Mouse (Mus musculus) brain, adult 2 months (tissue): ENCODE data around the gene Zfp683.

Experiments
- DNase-seq: peaks from one replicate; pipeline ENCODE4 v3.0.0; 2011; ENCODE audit warnings: low read depth, low spot score

Gene Zfp683

GRCm38 (mm10) chr4:134053538-134053937, at the start of gene Zfp683:
Zfp683 (plus strand) TSS chr4:134053838.
- DNase-seq, result no peak

DNA sequence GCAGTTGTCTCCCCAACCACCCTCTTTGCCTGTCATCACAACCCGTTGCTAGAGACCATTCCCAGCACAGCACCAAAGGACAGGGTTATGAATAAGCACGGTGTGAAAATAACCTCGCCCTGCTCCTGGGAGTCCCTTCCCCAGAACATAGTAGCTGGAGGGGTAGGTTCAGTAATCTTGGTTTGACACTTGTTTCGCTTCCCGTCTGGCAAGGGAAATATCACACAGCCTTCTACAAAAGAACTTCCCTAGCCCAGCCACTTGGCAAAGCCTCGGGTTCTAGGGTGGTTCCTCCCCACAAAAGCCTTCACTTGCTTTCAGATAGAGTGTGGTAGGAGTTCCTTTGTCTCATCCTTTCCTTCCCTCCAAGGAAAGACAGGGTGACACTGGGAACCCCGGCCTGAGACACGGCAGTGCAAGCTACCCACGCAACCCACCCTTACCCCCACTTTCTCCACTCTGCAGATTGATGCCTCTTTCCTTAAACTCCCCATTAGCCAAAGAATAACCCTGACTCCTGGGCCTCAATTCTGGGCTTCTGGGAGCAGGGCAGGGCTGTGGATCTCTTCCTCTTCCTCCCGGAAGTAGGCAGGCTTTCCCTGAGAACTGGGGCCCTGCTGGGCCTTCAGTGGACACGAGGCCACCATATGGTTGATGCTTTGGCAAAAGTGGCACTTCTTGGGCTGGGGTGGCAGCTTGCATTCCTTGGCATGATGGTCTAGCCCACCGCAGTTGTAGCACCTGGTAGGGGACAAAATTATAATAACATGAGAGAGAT, 47.9 kb upstream of the Zfp683 start:
- peak; percentile 21 for DNase-seq

DNA sequence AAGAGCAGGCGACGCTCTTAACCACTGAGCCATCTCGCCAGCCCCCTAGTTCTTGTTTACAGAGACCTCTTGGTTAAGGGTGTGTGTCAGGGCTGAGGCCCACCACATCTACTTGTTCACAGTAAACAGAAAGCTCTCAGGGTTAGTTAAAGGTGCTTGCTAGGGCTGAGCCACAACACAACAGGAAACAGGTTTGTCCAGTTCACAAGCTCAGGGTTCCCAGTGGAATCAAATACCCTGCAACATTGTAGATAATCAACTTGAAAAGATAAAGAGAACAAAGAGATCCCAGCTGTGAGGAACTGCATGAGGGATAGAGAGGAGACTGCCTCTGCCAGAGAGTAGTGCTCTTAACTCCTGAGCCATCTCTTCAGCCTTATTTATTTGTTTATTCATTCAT, 46.8 kb upstream of the Zfp683 start:
- DNase-seq, result no peak

DNA sequence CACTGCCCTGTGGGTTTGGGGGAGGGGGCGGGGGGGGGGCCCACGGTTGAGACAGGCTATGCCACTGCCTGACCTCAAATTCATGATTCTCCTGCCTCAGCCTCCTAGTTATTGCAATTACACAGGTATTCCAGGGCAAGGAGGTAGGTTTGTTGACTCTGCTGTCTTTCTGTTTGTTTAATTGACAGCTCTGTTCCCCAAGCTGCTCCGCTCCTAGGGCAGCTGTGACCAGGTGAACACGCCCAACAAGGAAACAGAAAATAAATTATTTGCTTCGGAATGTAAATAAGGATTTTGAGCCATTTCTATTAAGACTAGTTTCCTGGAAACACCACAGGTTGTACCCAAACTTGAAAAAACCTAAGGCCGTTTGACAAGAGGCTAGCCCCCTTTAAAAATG, 43.9 kb upstream of the Zfp683 start:
- DNase-seq, result no peak

DNA sequence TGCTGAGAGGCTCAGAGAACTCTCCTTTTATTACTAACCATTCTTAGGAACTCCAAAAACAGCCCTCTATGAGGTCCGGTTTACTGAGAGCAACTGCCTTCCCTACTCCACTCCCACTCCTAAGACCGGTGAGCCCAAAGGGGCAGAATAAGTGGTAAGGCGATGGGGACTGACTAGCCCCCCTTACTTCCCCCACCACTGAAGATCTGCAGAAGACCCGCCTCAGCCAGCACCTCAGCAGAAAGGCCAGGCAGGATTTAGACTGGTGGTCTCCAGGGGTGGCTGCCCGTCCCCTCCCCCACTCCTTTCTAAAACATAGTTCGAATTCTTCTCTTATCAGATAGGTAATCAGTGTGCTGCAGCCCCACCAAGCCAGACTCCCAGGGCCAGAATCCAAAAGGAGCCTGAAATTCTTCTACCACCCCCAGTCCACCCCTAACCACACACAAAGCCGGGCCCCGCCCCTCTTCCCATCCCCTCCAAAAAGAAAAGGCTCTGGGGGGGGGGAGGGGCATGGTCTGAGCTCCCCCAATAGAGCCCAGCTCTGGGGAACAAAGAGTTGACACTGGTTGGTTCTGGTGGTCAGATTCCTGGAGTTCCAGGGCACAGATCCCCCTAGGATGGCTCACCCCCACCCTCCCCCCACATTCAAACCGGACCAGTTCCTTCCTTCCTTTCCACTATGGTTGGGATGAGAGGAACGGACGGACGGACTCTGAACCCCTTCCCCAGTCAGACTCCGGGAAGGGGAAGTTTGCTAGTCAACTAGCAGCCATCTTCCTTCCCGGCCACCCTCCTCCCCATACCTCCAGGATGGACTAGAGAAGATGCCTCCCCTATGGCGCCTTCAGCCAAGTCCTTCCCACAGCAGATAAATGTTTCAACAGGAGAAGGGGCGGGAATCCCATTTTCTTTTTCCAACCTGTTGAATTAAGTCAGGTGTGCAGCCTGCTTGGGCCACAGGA, 41.9 kb upstream of the Zfp683 start:
- no peak for DNase-seq

DNA sequence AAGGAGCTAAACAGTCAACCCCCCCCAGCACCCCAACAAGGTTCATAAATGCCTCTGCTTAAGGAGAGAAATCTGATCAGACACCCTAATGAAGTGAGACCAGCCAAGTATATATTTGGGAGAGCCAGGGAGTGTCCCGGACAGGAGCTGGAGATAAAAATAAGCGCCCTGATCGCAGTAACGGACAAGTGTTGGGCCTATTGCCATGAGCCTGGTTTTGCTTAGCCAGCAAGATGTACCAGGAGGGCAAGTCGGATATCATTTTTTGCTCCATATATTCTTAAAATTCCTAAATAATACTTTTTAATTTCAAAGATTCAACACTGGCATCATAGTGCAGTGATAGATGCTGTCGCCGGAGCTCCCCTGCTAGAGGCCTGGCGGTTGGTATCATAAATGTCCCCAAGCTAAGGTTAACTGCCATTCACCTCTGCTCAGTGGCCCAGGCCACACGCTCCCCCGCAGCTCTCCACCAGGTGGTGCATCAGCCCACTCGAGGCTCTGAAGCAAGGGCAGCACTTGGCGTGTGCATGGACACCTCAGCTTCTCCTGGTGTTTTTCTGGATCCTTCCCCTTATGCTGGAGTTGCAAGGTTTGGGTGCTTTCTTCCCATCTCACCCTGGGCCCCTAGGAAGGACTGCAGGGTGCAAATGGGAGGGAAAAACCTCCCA, 40.6 kb upstream of the Zfp683 start:
- DNase-seq, result no peak

- no peak for DNase-seq
These were observed 37.4 kb upstream of the Zfp683 start for GRCm38 (mm10) chr4:134016208-134016607.

DNA sequence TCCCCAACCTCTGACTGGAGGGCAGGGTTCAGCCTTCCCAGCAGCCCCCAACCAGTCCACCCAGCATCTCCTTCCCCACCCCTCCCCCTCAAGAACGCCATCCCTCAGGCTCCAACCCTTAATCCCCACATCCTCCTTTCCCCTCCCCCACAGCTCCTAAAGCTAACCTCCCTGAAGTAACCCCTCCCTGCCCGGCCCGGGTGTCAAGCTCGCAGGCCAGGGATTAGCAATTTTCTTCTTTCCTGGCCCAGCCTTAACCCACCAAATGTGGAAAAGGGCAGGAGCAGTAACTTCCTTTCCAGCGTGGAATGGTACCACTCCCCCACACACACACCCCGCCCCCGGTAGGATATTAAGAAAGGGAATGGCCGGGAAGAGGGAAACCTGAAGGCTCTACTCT, 36.9 kb upstream of the Zfp683 start:
- no peak for DNase-seq

- no peak for DNase-seq
These were observed 36.3 kb upstream of the Zfp683 start for GRCm38 (mm10) chr4:134017201-134017865.

DNA sequence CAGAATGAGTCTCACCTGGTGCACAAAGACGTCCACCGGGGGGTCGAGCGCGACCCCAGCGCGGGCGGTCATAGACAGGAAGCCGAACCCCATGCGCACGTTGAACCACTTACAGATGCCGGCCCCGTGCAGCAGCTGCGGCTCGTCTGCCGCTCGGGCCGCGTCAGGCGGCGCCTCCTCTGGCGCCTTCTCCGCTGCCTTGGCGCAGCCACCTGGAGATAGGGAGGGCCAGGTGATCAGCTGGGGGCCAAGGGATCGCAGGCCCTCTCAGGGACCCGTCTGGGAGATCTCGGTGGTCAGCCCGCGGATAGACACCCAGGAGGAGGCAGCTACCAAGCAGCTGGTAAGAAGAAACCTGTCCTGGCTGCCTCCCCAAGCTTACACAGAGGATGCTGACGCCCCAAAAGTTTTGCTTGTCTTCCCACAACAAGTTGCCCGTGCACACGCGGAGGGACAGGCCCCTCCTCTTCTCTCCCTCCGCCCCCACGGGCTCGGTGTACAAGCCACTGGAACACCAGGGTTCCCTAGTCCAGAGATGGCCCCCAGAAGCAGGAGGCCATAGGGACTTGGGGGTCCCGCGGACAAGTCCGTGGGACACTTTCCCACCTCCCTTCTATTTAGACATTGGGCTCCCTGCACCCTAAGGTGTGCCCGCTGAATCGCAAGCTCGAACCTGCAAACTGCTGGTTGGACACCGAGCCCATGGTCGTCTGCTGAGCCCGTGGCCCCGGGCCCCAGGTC, 35.4 kb upstream of the Zfp683 start:
- no peak for DNase-seq

- no peak for DNase-seq
These were observed 34.9 kb upstream of the Zfp683 start, which contains the start of gene Lin28a for GRCm38 (mm10) chr4:134018779-134019145. Lin28a (minus strand) TSS chr4:134018841.

GRCm38 (mm10) chr4:134019210-134019609, 34.4 kb upstream of the Zfp683 start:
- DNase-seq, result no peak

DNA sequence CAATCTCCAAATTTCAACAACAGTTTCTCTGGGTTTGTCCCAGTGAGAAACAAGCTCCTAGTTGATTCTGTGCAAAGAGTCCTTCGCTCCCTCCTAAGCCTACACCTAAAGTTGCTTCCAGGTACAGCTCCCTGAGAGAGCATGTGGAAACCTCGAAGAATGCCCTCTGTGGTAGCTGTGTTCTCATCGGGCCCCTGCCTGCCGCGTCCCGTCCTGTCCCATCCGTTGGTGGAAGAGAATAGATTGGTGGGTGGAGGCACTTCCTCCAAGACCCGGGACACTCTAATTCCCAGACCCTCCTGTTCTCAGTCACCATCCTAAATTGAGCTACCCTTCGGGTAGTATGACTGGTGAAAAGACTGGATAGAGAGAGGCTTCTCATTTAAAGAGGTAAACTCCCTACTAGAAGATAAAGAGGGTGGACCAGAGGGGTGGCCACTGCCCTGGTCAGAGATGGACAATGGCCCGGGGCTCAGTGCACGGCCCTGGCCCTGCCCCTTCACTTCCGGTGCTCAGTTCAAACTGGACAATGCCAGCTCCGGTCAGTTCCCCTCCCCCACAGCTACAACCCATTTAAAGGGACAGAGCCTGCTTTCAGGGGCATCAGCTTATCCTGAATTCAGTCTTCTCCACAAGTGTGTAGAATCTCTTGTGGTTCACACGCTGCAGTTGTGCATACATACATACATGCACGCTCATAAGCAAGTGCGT, 33.8 kb upstream of the Zfp683 start:
- DNase-seq, result peak; percentile 75

DNA sequence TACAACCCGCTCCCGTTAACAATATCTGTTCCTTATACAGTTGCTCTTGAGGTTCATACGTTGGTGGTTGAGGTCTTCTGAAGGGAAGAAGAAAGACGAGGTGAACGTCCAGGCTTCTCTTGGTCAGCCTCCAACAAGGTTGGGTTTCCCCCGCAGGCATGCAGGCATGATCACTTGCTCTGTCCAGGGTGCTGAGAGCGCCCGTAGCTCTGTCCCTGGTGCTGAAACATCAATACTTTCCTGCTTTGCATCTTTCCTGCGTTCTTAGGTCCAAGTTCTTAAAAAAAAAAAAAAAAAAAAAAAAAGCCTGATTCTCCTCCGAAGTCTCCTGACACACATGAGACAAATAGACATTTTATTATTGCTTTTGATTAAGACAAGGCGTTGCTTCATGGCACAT, 33.0 kb upstream of the Zfp683 start:
- peak; percentile 20 for DNase-seq

DNA sequence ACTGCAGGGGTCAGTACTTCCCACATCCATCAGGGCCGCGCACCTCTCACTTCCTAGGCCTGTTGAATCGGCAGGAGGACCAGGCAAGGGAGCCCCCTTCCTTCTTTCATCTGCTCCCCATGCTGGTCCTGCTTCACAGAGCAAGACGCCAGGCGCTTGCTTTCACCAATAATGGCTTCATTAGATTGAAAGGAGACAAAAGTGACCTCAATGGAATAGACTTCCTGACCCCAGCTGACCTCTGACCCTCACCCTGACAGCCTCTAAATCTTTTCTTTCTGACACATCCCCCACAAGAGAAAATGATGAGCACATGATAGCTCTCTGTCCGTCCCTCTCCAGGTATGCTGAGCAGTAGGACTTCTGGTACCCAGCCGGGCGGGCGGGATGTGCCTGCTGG, 27.8 kb upstream of the Zfp683 start:
- DNase-seq, result no peak

DNA sequence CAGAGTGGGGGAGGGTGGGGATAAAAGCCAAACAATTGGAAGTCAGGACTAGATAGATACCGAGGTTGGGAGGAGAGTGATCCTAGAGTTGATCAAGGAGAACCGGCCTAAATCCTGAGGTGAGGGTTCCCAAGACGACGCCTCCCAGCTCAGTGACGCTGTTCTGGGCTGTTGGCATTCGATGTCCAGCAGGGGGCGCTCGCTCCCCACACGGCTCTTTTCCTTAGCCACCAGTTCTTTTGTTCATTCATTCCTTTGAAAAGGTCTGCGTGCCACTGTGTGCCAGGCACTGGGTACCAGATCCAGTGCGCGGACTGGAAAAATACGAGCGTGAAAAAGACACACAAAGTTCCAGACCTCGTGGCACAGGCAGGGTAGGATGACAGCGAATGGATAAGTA, 17.7 kb upstream of the Zfp683 start:
- peak; percentile 89 for DNase-seq

DNA sequence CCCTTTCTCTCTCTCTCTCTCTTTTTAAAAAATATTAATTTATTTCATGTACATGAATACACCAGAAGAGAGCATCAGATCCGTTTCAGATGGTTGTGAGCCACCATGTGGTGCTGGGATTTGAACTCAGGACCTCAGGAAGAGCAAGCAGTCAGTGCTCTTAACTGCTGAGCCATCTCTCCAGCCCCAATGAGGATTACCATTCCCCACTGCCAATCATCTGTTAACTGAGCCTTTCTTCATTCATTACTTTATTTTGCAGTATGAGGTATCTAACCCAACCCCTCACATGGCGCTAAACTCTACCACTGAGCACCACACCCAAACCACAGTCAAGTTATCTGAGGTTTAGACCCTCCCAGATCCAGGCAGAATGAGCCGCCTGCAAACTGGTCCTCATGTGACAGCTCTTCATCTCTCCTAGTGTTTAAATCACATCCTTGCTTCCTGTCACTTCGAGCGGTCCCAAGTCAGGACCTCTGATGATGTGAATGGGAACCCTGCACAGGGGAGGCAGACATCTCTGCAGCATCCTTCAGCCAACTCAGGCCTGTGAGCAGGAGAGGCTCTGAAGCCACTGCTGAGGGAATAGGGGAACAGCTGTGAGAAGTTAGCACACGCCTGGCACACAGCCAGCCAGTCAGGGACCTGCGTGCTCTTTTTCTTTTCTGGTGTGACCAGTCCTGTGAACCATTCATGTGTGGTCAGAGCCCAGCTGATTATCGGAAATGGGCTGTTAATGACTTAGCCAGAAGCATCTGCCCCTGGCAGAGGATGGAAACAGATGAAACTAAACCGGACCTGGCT, 12.1 kb upstream of the Zfp683 start:
- DNase-seq, result peak; percentile 35

DNA sequence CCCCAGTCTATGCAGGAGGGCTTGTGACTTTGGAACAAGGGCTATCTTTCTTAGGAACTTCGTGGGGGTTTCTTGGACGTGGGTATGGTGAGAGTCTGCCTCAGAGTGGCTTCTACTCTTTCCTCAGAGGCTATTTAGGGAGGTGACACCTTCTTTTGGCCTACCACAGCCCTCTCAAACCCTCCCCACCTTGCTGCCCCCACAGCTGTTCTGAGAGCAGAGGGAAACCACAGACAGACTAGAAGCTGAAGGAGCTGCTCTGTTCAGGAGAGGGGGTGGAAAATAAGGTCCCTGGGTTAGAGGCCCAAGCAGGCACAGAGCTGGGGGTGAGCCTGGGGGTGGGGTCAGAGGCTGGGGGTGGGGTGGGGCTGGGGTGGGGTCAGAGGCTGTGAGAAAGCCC, 10.6 kb upstream of the Zfp683 start:
- DNase-seq, result no peak

GRCm38 (mm10) chr4:134047648-134048047, 6.0 kb upstream of the Zfp683 start:
- DNase-seq, result no peak
